Mouse (Mus musculus): ENCODE measurements around the gene Cst10.
A peak's percentile ranks its signal among the peaks of the same experiment; 100 is the strongest.

DNA sequence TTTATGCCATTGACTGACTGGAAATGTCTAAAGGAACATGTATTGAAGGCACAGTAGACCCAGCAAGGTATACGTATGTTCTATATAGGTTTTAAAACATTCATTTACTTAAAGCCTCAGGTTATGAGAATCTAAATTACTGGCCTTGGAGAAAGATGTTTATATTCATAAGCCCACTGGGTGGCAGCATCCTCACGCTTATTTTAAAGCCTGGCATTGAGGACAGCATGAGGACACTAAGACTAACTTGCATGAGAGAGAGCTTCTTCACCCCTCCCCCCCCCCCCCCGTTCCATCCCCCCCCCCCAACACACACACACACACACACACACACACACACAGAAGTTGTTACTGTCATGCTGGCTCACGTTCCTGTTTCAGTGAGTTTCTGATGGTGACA is 17.7 kb downstream of the Cst10 start:
- TF ChIP-seq BHLHE40 (IDR thresholded peaks at IDR 0.05; ENCODE audit: borderline replicate concordance, low read depth, low read length), result no peak
- TF ChIP-seq EP300 (IDR thresholded peaks at IDR 0.05; ENCODE audit: low read depth in 1 of 2, low read length in 2 of 2), result no peak
- TF ChIP-seq E2F4 (IDR thresholded peaks at IDR 0.05; ENCODE audit: borderline replicate concordance, low read depth, low read length), result no peak
- no peak for TF ChIP-seq USF1 (IDR thresholded peaks at IDR 0.05; ENCODE audit: low read depth, low read length)
- no peak for TF ChIP-seq POLR2A (IDR thresholded peaks at IDR 0.05; ENCODE audit: control insufficient read depth in 1 of 2, insufficient read depth in 1 of 2, low read depth in 1 of 2, low read length in 2 of 2, poor library complexity in 1 of 2)
- peak in 2 of 3 experiments; percentile 34 to 57; a peak in 4 of 6 replicates for TF ChIP-seq CTCF (IDR thresholded peaks at IDR 0.05 in 2 of 3, conservative IDR thresholded peaks at IDR 0.05 in 1 of 3; ENCODE audit: control insufficient read depth in 1 of 3, insufficient read depth in 1 of 3, low read depth in 2 of 3, low read length in 3 of 3, poor library complexity in 1 of 3, severe bottlenecking in 1 of 3)
- no peak for TF ChIP-seq CHD1 (IDR thresholded peaks at IDR 0.05; ENCODE audit: low read depth, low read length)
- no peak for TF ChIP-seq RCOR1 (IDR thresholded peaks at IDR 0.05; ENCODE audit: low read depth, low read length)
- no peak for TF ChIP-seq MXI1 (IDR thresholded peaks at IDR 0.05; ENCODE audit: low read depth, low read length)
- TF ChIP-seq ETS1 (IDR thresholded peaks at IDR 0.05; ENCODE audit: low read depth, low read length), result no peak

All from MEL (cell line).